Mouse (Mus musculus) embryonic facial prominence, embryonic 11.5 days (tissue): ENCODE data around the gene Stat3. TPM values are rescaled to one million over a fixed set of nuclear protein-coding genes. Genes with fewer than 3 reads are reported as not detected.
A peak's percentile ranks its signal among the peaks of the same experiment; 100 is the strongest.

Experiments used
- ATAC-seq: fragments of 200-750 bp; cut with Nextera tagmentation; replicated peaks from 2 replicates; pipeline ENCODE4 v1.8.0; 2017; ENCODE audit warnings: low read depth; ENCODE audit not compliant: insufficient number of reproducible peaks, low FRiP score, low TSS enrichment
- DNase-seq: peaks from one replicate; pipeline ENCODE4 v3.0.0-alpha.2; 2015; ENCODE audit warnings: low spot score
- H3K27ac ChIP-seq: fragments of 300-500 bp; sonication (generic); replicated peaks from 2 replicates; pipeline ENCODE4 v1.5.1; 2014; ENCODE audit warnings: mild to moderate bottlenecking, low read depth, low read length, control low read depth
- H3K27me3 ChIP-seq: fragments of 300-500 bp; sonication (generic); 2 replicates; pipeline ENCODE4 v1.6.1; 2014; ENCODE audit warnings: mild to moderate bottlenecking, low read length, moderate library complexity, mixed read lengths; ENCODE audit not compliant: control insufficient read depth, insufficient read depth
- H3K36me3 ChIP-seq: fragments of 300-500 bp; sonication (generic); replicated peaks from 2 replicates; pipeline ENCODE4 v1.6.1; 2014; ENCODE audit warnings: low read depth, mild to moderate bottlenecking, low read length, moderate library complexity, mixed read lengths; ENCODE audit not compliant: control insufficient read depth, insufficient read depth
- H3K4me1 ChIP-seq: fragments of 300-500 bp; sonication (generic); 2 replicates; pipeline ENCODE4 v1.6.1; 2014; ENCODE audit warnings: low read length, mixed read lengths; ENCODE audit not compliant: control insufficient read depth, insufficient read depth
- H3K4me2 ChIP-seq: fragments of 300-500 bp; sonication (generic); 2 replicates; pipeline ENCODE4 v1.6.1; 2014; ENCODE audit warnings: low read depth, mild to moderate bottlenecking, control low read depth, low read length, moderate library complexity
- H3K4me3 ChIP-seq: fragments of 300-500 bp; sonication (generic); 2 replicates; pipeline ENCODE4 v1.5.1; 2014; ENCODE audit warnings: low read depth, low read length, control low read depth
- H3K9ac ChIP-seq: fragments of 300-500 bp; sonication (generic); replicated peaks from 2 replicates; pipeline ENCODE4 v1.6.1; 2014; ENCODE audit warnings: mild to moderate bottlenecking, control low read depth, low read length
- H3K9me3 ChIP-seq: fragments of 300-500 bp; sonication (generic); replicated peaks from 2 replicates; pipeline ENCODE4 v1.6.1; 2016; ENCODE audit warnings: mild to moderate bottlenecking, low read length, inconsistent platforms, mixed read lengths; ENCODE audit not compliant: control insufficient read depth
- WGBS: fragments of 180-500 bp; shearing (Covaris S2); extraction: QIAGEN DNeasy Blood & Tissue Kit; methylation state at CpG from one replicate; pipeline ENCODE4 v1.1.7; 2014; 5-methylcytosine and 5-hydroxymethylcytosine counted together
- polyA plus RNA-seq: library from polyadenylated mRNA; unstranded; fragments of >200 nt; fragmentation: Nextera tagmentation; extraction: Ambion mirVana; gene quantifications from 2 replicates; pipeline ENCODE4 v1.2.1, GENCODE M21; 2014

Gene Stat3
- polyA plus RNA-seq, 1 experiment from 2014 or later: 23.5 TPM

DNA sequence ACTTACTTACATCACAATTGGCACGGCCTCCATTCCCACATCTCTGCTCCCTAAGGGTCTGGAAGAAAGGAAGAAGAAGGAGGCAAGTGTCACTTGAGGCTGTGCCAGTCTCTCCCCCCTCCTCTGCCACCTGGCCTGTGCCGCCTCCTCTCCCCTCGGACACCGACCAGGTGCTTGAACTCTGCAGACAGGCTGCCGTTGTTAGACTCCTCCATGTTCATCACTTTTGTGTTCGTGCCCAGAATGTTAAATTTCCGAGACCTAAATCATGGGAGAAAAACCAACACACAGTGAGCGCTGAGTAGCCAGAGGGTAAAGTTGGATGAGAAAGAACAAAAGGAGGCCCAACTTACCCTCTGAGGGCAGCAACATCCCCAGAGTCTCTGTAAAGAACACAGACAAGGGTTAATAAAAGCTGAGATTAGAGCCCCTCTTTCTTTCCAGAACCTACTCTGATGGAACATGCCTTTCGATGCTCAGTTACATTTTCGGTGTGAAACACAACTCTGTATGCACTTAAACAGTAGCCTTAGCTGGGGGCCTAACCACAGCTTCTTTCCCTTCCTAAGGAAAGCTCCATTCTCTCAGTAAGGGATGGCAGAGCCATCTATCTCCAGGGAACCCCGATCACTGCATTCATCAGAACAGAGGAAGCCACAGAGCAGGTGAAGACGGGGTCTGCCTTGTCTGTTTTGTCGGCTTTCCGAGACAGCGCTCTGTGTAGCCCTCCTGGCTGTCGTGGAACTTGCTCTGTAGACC is 40.7 kb downstream of the Stat3 start:
- WGBS: 79% methylated on average over 16 of the region's 16 CpGs
- Histone ChIP-seq H3K36me3 (peaks cover 3% of the 10 kb centered on the region; the same call in 1 of the 2 replicates), H3K9me3 (no peaks in the 10 kb centered on the region), H3K4me2 (no peak overlapping the region), H3K9ac (no peak overlapping the region), H3K4me3 (no peak overlapping the region), H3K27ac (no peak overlapping the region), H3K4me1 (no peaks in the 10 kb centered on the region), H3K27me3 (no peaks in the 10 kb centered on the region)
- ATAC-seq (no peak), DNase-seq (no peak)

GRCm38 (mm10) chr11:100897294-100898231 is 41.8 kb downstream of the Stat3 start:
- 80% methylated on average over 7 of the region's 7 CpGs for WGBS

GRCm38 (mm10) chr11:100896078-100896477 is 43.3 kb downstream of the Stat3 start:
- Histone ChIP-seq H3K27ac (no peak overlapping the region), H3K4me2 (no peak overlapping the region), H3K9me3 (no peaks in the 10 kb centered on the region), H3K4me3 (no peak overlapping the region), H3K9ac (no peak overlapping the region), H3K36me3 (no peaks in the 10 kb centered on the region), H3K27me3 (no peaks in the 10 kb centered on the region), H3K4me1 (no peaks in the 10 kb centered on the region)
- ATAC-seq: no peak
- 82% methylated on average over 10 of the region's 10 CpGs for WGBS
- DNase-seq: no peak

More at GRCm38 (mm10) chr11:100897294-100898231, 41.8 kb downstream of the Stat3 start:
- no peak overlapping the region for H3K27ac ChIP-seq
- ATAC-seq: no peak
- no peaks in the 10 kb centered on the region for H3K9me3 ChIP-seq
- H3K36me3 ChIP-seq: peaks cover 3% of the 10 kb centered on the region; the same call in 1 of the 2 replicates
- H3K4me1 ChIP-seq: no peaks in the 10 kb centered on the region
- DNase-seq: no peak
- H3K27me3 ChIP-seq: no peaks in the 10 kb centered on the region
- H3K4me3 ChIP-seq: no peak overlapping the region
- H3K9ac ChIP-seq: no peak overlapping the region
- no peak overlapping the region for H3K4me2 ChIP-seq

- Histone ChIP-seq H3K27ac (no peak overlapping the region), H3K9ac (no peak overlapping the region), H3K9me3 (no peaks in the 10 kb centered on the region), H3K4me3 (no peak overlapping the region), H3K4me1 (no peaks in the 10 kb centered on the region), H3K4me2 (no peak overlapping the region), H3K36me3 (no peaks in the 10 kb centered on the region), H3K27me3 (no peaks in the 10 kb centered on the region)
- no peak for DNase-seq
- 69% methylated on average over 9 of the region's 9 CpGs for WGBS
- no peak for ATAC-seq
Observed at GRCm38 (mm10) chr11:100894146-100894918, 45.0 kb downstream of the Stat3 start.

DNA sequence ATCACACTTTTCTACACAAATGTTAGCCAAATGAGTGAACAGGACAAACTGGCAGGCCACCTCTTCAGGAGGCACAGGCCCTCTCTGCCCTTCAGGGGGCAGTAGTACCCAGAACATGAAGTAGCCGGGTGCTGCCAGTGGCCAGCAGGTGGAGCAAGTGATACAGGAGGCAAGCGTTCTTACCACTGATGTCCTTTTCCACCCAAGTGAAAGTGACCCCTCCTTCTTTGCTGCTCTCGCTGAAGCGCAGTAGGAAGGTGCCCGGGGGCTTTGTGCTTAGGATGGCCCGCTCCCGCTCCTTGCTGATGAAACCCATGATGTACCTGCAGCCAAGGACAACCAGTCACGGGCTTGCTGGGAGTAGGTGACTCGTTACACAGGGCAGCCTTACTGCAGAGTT is 45.9 kb downstream of the Stat3 start:
- no peaks in the 10 kb centered on the region for H3K36me3 ChIP-seq
- ATAC-seq: no peak
- no peak overlapping the region for H3K27ac ChIP-seq
- no peak overlapping the region for H3K9ac ChIP-seq
- H3K4me2 ChIP-seq: no peak overlapping the region
- no peak overlapping the region for H3K4me3 ChIP-seq
- H3K27me3 ChIP-seq: no peaks in the 10 kb centered on the region
- H3K9me3 ChIP-seq: no peaks in the 10 kb centered on the region
- 12% methylated on average over 9 of the region's 9 CpGs for WGBS
- peak; percentile 91 for DNase-seq
- no peaks in the 10 kb centered on the region for H3K4me1 ChIP-seq

DNA sequence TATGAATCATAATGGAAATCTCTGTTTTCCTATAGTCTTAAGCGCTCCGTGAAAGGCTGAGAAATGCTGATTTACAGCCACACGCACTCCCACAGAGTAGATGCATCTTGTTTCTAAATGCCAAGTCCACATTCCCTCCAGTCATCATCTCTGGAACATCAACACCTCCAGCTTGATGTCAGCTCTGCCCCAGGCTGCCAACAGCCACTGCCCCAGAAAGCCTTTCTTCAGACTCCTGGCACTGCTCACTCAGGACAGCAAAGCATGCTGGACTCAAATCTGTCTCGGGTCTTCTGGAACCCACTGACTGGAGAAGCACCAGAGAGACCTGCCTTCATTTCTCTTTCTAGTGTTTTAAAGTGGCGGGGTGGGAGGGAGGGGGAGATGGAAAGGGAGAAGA is 46.9 kb downstream of the Stat3 start:
- Histone ChIP-seq H3K4me3 (no peak overlapping the region), H3K9me3 (no peaks in the 10 kb centered on the region), H3K27me3 (no peaks in the 10 kb centered on the region), H3K4me2 (no peak overlapping the region), H3K4me1 (no peaks in the 10 kb centered on the region), H3K27ac (no peak overlapping the region), H3K9ac (no peak overlapping the region), H3K36me3 (no peaks in the 10 kb centered on the region)
- 89% methylated on average over 5 of the region's 5 CpGs for WGBS
- DNase-seq: no peak
- no peak for ATAC-seq

GRCm38 (mm10) chr11:100891256-100892123 is 47.9 kb downstream of the Stat3 start:
- H3K4me1 ChIP-seq: no peaks in the 10 kb centered on the region
- H3K27me3 ChIP-seq: no peaks in the 10 kb centered on the region
- H3K4me3 ChIP-seq: no peak overlapping the region
- H3K9me3 ChIP-seq: no peaks in the 10 kb centered on the region
- WGBS: 71% methylated on average over 15 of the region's 15 CpGs
- no peak for DNase-seq
- H3K4me2 ChIP-seq: no peak overlapping the region
- H3K27ac ChIP-seq: no peak overlapping the region
- H3K9ac ChIP-seq: no peak overlapping the region
- ATAC-seq: no peak
- H3K36me3 ChIP-seq: no peaks in the 10 kb centered on the region
